Mouse (Mus musculus) brain, embryonic 14.5 days (tissue): Measurements from ENCODE around the gene Rtkn2.

Source experiments
- CTCF ChIP-seq: fragments of 200-500 bp; IDR thresholded peaks from 2 replicates; pipeline ENCODE4 v1.5.1; 2012; ENCODE audit warnings: inconsistent platforms, mild to moderate bottlenecking, moderate library complexity, borderline replicate concordance; ENCODE audit not compliant: insufficient read depth, insufficient read length; ENCODE audit errors: extremely low read depth
- POLR2A ChIP-seq: fragments of 200-500 bp; IDR thresholded peaks from 2 replicates; pipeline ENCODE4 v1.6.1; 2012; ENCODE audit warnings: mild to moderate bottlenecking, inconsistent platforms, borderline replicate concordance; ENCODE audit not compliant: poor library complexity, insufficient read depth, insufficient read length, severe bottlenecking; ENCODE audit errors: extremely low read depth

GRCm38 (mm10) chr10:67979401-67980157 lies at the start of gene Rtkn2:
- TF ChIP-seq CTCF, result no peak
- peak; percentile 37; the same call in 1 of the 2 replicates for TF ChIP-seq POLR2A
